ENCODE assay signal across 8 mouse cellular contexts in the genomic region with DNA sequence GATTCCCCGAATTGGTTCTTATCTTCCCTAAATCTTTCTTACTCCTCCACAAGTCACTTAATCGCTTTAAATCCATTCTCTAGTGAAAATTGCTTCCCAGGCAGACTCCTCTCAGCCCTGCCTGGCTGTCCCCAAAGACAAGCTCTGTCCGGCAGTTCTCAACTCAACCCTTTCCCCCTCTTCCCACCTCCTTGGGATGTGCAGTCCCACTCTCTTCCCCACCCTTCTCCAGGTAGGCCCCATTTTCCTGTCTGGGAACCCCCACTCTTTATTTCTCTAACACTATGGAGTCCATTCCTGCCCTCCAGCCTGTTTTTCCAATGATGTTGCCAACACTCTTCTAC. TPM values are rescaled to one million over a fixed set of nuclear protein-coding genes. Genes with fewer than 3 reads are reported as not detected.
DNase-seq lines count a peak whose midpoint lies in the region; ATAC-seq lines count a peak whose summit lies in the region.

No protein-coding gene starts in this region.

- H3K9me3 ChIP-seq in erythroblast, embryonic 14.5 days (ENCODE audit: control insufficient read depth, low read length) = no peaks in the 10 kb centered on the region
- no peaks in the 10 kb centered on the region for H3K9me3 ChIP-seq in forebrain, embryonic 15.5 days
- no peaks in the 10 kb centered on the region for H3K9me3 ChIP-seq in liver, embryonic 15.5 days (replicated peaks)

- peak overlapping the region; percentile 85 for H3K9ac ChIP-seq in forebrain, embryonic 15.5 days (replicated peaks)
- H3K9ac ChIP-seq in liver, embryonic 15.5 days = peak overlapping the region; percentile 83

- H3K4me1 ChIP-seq in erythroblast, embryonic 14.5 days (ENCODE audit: control insufficient read depth) = peaks cover 37% of the 10 kb centered on the region
- H3K4me1 ChIP-seq in forebrain, embryonic 15.5 days = peaks cover 55% of the 10 kb centered on the region
- H3K4me1 ChIP-seq in liver, embryonic 15.5 days (replicated peaks) = peaks cover 51% of the 10 kb centered on the region

- H3K27me3 ChIP-seq in erythroblast, embryonic 14.5 days (ENCODE audit: control insufficient read depth) = no peaks in the 10 kb centered on the region
- no peaks in the 10 kb centered on the region for H3K27me3 ChIP-seq in forebrain, embryonic 15.5 days
- no peaks in the 10 kb centered on the region for H3K27me3 ChIP-seq in liver, embryonic 15.5 days

- H3K4me3 ChIP-seq in erythroblast, embryonic 14.5 days (replicated peaks) = peak overlapping the region; percentile 73
- H3K4me3 ChIP-seq in forebrain, embryonic 15.5 days = peak overlapping the region; percentile 73
- H3K4me3 ChIP-seq in liver, embryonic 15.5 days (replicated peaks) = peak overlapping the region; percentile 76

- H3K36me3 ChIP-seq in erythroblast, embryonic 14.5 days (ENCODE audit: control insufficient read depth) = no peaks in the 10 kb centered on the region
- no peaks in the 10 kb centered on the region for H3K36me3 ChIP-seq in forebrain, embryonic 15.5 days
- no peaks in the 10 kb centered on the region for H3K36me3 ChIP-seq in liver, embryonic 15.5 days (replicated peaks)

- 2% methylated on average over 3 of the region's 3 CpGs for WGBS in forebrain, embryonic 15.5 days
- 23% methylated on average over 3 of the region's 3 CpGs for WGBS in liver, embryonic 15.5 days (ENCODE audit: insufficient replicate concordance)

- ATAC-seq in erythroblast, adult 5-6 weeks (replicated peaks; ENCODE audit: low FRiP score, poor library complexity, severe bottlenecking) = no peak
- no peak for ATAC-seq in forebrain, embryonic 15.5 days (replicated peaks)
- no peak for ATAC-seq in liver, embryonic 15.5 days (ENCODE audit: insufficient read depth)
- no peak for ATAC-seq in monocyte, adult 5-6 weeks (replicated peaks; ENCODE audit: insufficient number of reproducible peaks, low FRiP score, low TSS enrichment, poor library complexity, severe bottlenecking)

- H3K27ac ChIP-seq in forebrain, embryonic 15.5 days (replicated peaks) = peak overlapping the region; percentile 81
- H3K27ac ChIP-seq in liver, embryonic 15.5 days (replicated peaks) = peak overlapping the region; percentile 61; the same call in 1 of the 2 replicates

- peak; percentile 26 for DNase-seq in A20 (ENCODE audit: low read depth, low spot score)
- DNase-seq in urinary bladder, postnatal 14 days (ENCODE audit: low spot score) = no peak
- DNase-seq in thymus, postnatal 14 days = no peak

- H3K4me2 ChIP-seq in forebrain, embryonic 15.5 days (replicated peaks) = peak overlapping the region; percentile 89
- H3K4me2 ChIP-seq in liver, embryonic 15.5 days = peak overlapping the region; percentile 88

RNA-seq across cellular contexts. Expression of gene Oaz2, which starts 9.3 kb away (rescaled TPM):
- polyA plus RNA-seq in erythroblast, embryonic 14.5 days (2012) = 10.5 and 13.6 TPM in 2 replicates
- 8.3 and 9.0 TPM in 2 replicates for total RNA-seq in erythroblast, adult 5-6 weeks (2015; ENCODE audit: low replicate concordance)
- 16.3 and 17.7 TPM in 2 replicates for total RNA-seq in erythroblast, adult 5-6 weeks (2017; ENCODE audit: low replicate concordance)
- polyA plus RNA-seq in forebrain, embryonic 15.5 days (2015; fragmentation: Nextera tagmentation; extraction: Ambion mirVana) = 328 and 347 TPM in 2 replicates
- polyA plus RNA-seq in liver, embryonic 15.5 days (2015; fragmentation: Nextera tagmentation; extraction: Ambion mirVana) = 48.8 and 51.7 TPM in 2 replicates
- 72.0 to 107 TPM (median 78.2 TPM) in 3 replicates for total RNA-seq in monocyte, adult 5-6 weeks (2017)

RNA-seq across cellular contexts. Expression of gene Rbpms2, which starts 47.6 kb away (rescaled TPM):
- 0.09 and 0.12 TPM in 2 replicates for polyA plus RNA-seq in erythroblast, embryonic 14.5 days (2012)
- 0.84 TPM in 1 of 2 replicates, not detected in the other for total RNA-seq in erythroblast, adult 5-6 weeks (2015; ENCODE audit: low replicate concordance)
- 0.17 TPM in 1 of 2 replicates, not detected in the other for total RNA-seq in erythroblast, adult 5-6 weeks (2017; ENCODE audit: low replicate concordance)
- 3.3 and 3.6 TPM in 2 replicates for polyA plus RNA-seq in forebrain, embryonic 15.5 days (2015; fragmentation: Nextera tagmentation; extraction: Ambion mirVana)
- polyA plus RNA-seq in liver, embryonic 15.5 days (2015; fragmentation: Nextera tagmentation; extraction: Ambion mirVana) = 11.3 and 11.8 TPM in 2 replicates
- total RNA-seq in monocyte, adult 5-6 weeks (2017) = 0.48 to 4.1 TPM (median 0.53 TPM) in 3 replicates
